Mouse (Mus musculus) retina, postnatal 7 days (tissue): ENCODE measurements around the gene Apoa4.

Source experiments
- DNase-seq: peaks from one replicate; pipeline ENCODE4 v3.0.0-alpha.2; 2012; ENCODE audit warnings: low read depth, low spot score

Gene Apoa4

GRCm38 (mm10) chr9:46240526-46241153, at the start of gene Apoa4:
Apoa4 (plus strand) TSS chr9:46240696.
- DNase-seq, result no peak

- no peak for DNase-seq
These were observed 49.3 kb upstream of the Apoa4 start for GRCm38 (mm10) chr9:46191234-46191633.

- peak; percentile 36 for DNase-seq
These were observed 48.9 kb upstream of the Apoa4 start for GRCm38 (mm10) chr9:46191644-46192043.

- no peak for DNase-seq
These were observed 47.9 kb upstream of the Apoa4 start for GRCm38 (mm10) chr9:46192642-46193041.

GRCm38 (mm10) chr9:46194809-46195208, 45.7 kb upstream of the Apoa4 start:
- no peak for DNase-seq

- no peak for DNase-seq
These were observed 43.8 kb upstream of the Apoa4 start for GRCm38 (mm10) chr9:46196699-46197169.

GRCm38 (mm10) chr9:46198461-46198860, 42.0 kb upstream of the Apoa4 start:
- DNase-seq, result no peak

GRCm38 (mm10) chr9:46198936-46199335, 41.6 kb upstream of the Apoa4 start:
- DNase-seq, result no peak

- no peak for DNase-seq
These were observed 40.9 kb upstream of the Apoa4 start for GRCm38 (mm10) chr9:46199609-46200008.

GRCm38 (mm10) chr9:46206834-46207500, 33.5 kb upstream of the Apoa4 start:
- DNase-seq, result no peak

- no peak for DNase-seq
These were observed 33.0 kb upstream of the Apoa4 start for GRCm38 (mm10) chr9:46207501-46207869.

- no peak for DNase-seq
These were observed 32.0 kb upstream of the Apoa4 start for GRCm38 (mm10) chr9:46208401-46208974.

- DNase-seq, result no peak
These were observed 30.0 kb upstream of the Apoa4 start for GRCm38 (mm10) chr9:46210473-46210872.

GRCm38 (mm10) chr9:46214276-46214675, 26.2 kb upstream of the Apoa4 start:
- DNase-seq, result no peak

GRCm38 (mm10) chr9:46214946-46215337, 25.6 kb upstream of the Apoa4 start:
- no peak for DNase-seq

- no peak for DNase-seq
These were observed 24.9 kb upstream of the Apoa4 start for GRCm38 (mm10) chr9:46215338-46216322.

GRCm38 (mm10) chr9:46216744-46217470, 23.6 kb upstream of the Apoa4 start:
- DNase-seq, result no peak

GRCm38 (mm10) chr9:46218176-46218575, 22.3 kb upstream of the Apoa4 start:
- DNase-seq, result no peak

- DNase-seq, result no peak
These were observed 17.4 kb upstream of the Apoa4 start for GRCm38 (mm10) chr9:46223090-46223489.

GRCm38 (mm10) chr9:46224101-46224500, 16.4 kb upstream of the Apoa4 start:
- no peak for DNase-seq
